In genomic region chr12:9338801-9339231, GRCm38 (mm10) we compare ENCODE assay signal across 10 mouse cellular contexts.
A peak's percentile ranks its signal among the peaks of the same experiment; 100 is the strongest.
DNase-seq lines count a peak whose midpoint lies in the region; ATAC-seq and TF ChIP-seq lines count a peak whose summit lies in the region.
"Had no signal": no experiment of that assay in that cellular context is flagged by ENCODE, and none has a peak within 500 bp of the region (broad histone marks: within the 10 kb centered on the region; RNA-seq: fewer than 3 reads in every experiment).

No protein-coding gene starts in this region.

- no peaks in the 10 kb centered on the region for H3K36me3 ChIP-seq in forebrain, embryonic 14.5 days (ENCODE audit: control insufficient read depth, insufficient read depth, low read length)
- no peaks in the 10 kb centered on the region for H3K36me3 ChIP-seq in forebrain, embryonic 11.5 days (ENCODE audit: control insufficient read depth, insufficient read depth, low read length)
- H3K36me3 ChIP-seq in lung, embryonic 15.5 days, result no peaks in the 10 kb centered on the region
- no peaks in the 10 kb centered on the region for H3K36me3 ChIP-seq in neural tube, embryonic 15.5 days
- H3K36me3 ChIP-seq in stomach, postnatal 0 days (ENCODE audit: control insufficient read depth, insufficient read depth, low read length), result no peaks in the 10 kb centered on the region
- no peaks in the 10 kb centered on the region for H3K36me3 ChIP-seq in midbrain, embryonic 13.5 days

- TF ChIP-seq CTCF in stomach, postnatal 0 days (IDR thresholded peaks at IDR 0.05; ENCODE audit: low read depth), result no peak

- H3K27me3 ChIP-seq in forebrain, embryonic 14.5 days (replicated peaks; ENCODE audit: control insufficient read depth, insufficient read depth, low read length), result no peaks in the 10 kb centered on the region
- H3K27me3 ChIP-seq in forebrain, embryonic 11.5 days (ENCODE audit: control insufficient read depth, insufficient read depth, low read length), result no peaks in the 10 kb centered on the region
- H3K27me3 ChIP-seq in lung, embryonic 15.5 days, result no peaks in the 10 kb centered on the region
- H3K27me3 ChIP-seq in neural tube, embryonic 15.5 days (replicated peaks), result no peaks in the 10 kb centered on the region
- H3K27me3 ChIP-seq in stomach, postnatal 0 days (ENCODE audit: control insufficient read depth, insufficient read depth, low read length), result no peaks in the 10 kb centered on the region
- H3K27me3 ChIP-seq in midbrain, embryonic 13.5 days, result no peaks in the 10 kb centered on the region

- H3K27ac ChIP-seq in forebrain, embryonic 14.5 days (ENCODE audit: low read depth, low read length), result no peak overlapping the region
- no peak overlapping the region for H3K27ac ChIP-seq in forebrain, embryonic 11.5 days (ENCODE audit: low read depth, low read length)
- H3K27ac ChIP-seq in lung, embryonic 15.5 days, result no peak overlapping the region
- H3K27ac ChIP-seq in neural tube, embryonic 15.5 days (replicated peaks), result no peak overlapping the region
- no peak overlapping the region for H3K27ac ChIP-seq in stomach, postnatal 0 days (replicated peaks)
- no peak overlapping the region for H3K27ac ChIP-seq in midbrain, embryonic 13.5 days
- H3K27ac ChIP-seq: hindbrain, embryonic 14.5 days had no signal

- no peak for TF ChIP-seq EP300 in stomach, postnatal 0 days (optimal IDR thresholded peaks at IDR 0.05)

- WGBS in forebrain, embryonic 14.5 days, result 66% methylated on average over 7 of the region's 7 CpGs
- 55% methylated on average over 7 of the region's 7 CpGs for WGBS in forebrain, embryonic 11.5 days
- 41% methylated on average over 7 of the region's 7 CpGs for WGBS in lung, embryonic 15.5 days
- 58% methylated on average over 7 of the region's 7 CpGs for WGBS in neural tube, embryonic 15.5 days
- 41% methylated on average over 7 of the region's 7 CpGs for WGBS in stomach, postnatal 0 days
- 59% methylated on average over 7 of the region's 7 CpGs for WGBS in midbrain, embryonic 13.5 days

- no peaks in the 10 kb centered on the region for H3K9me3 ChIP-seq in forebrain, embryonic 14.5 days (replicated peaks; ENCODE audit: control insufficient read depth, low read length)
- no peaks in the 10 kb centered on the region for H3K9me3 ChIP-seq in forebrain, embryonic 11.5 days (ENCODE audit: control insufficient read depth, low read length)
- no peaks in the 10 kb centered on the region for H3K9me3 ChIP-seq in lung, embryonic 15.5 days
- H3K9me3 ChIP-seq in neural tube, embryonic 15.5 days (replicated peaks), result no peaks in the 10 kb centered on the region
- no peaks in the 10 kb centered on the region for H3K9me3 ChIP-seq in stomach, postnatal 0 days (ENCODE audit: control insufficient read depth, low read length)
- no peaks in the 10 kb centered on the region for H3K9me3 ChIP-seq in midbrain, embryonic 13.5 days

- DNase-seq in forebrain, embryonic 14.5 days (ENCODE audit: low spot score), result peak; percentile 5
- DNase-seq in forebrain, embryonic 11.5 days (ENCODE audit: low spot score), result no peak
- no peak for DNase-seq in lung, postnatal 36 days
- peak; percentile 27 for DNase-seq in gastrocnemius, adult 18-20 months (ENCODE audit: low spot score)
- DNase-seq in stomach, postnatal 0 days (ENCODE audit: low spot score), result no peak
- DNase-seq: thymus, adult 2 months had no signal

- no peaks in the 10 kb centered on the region for H3K4me1 ChIP-seq in forebrain, embryonic 14.5 days (ENCODE audit: control insufficient read depth, insufficient read depth, low read length)
- no peaks in the 10 kb centered on the region for H3K4me1 ChIP-seq in forebrain, embryonic 11.5 days (replicated peaks; ENCODE audit: control insufficient read depth, insufficient read depth, low read length)
- H3K4me1 ChIP-seq in lung, embryonic 15.5 days, result peaks cover 13% of the 10 kb centered on the region; the same call in 1 of the 2 replicates
- no peaks in the 10 kb centered on the region for H3K4me1 ChIP-seq in neural tube, embryonic 15.5 days
- H3K4me1 ChIP-seq in stomach, postnatal 0 days (replicated peaks; ENCODE audit: control insufficient read depth, insufficient read depth), result no peaks in the 10 kb centered on the region
- no peaks in the 10 kb centered on the region for H3K4me1 ChIP-seq in midbrain, embryonic 13.5 days (replicated peaks)

- H3K4me3 ChIP-seq in forebrain, embryonic 14.5 days (ENCODE audit: low read depth, low read length), result no peak overlapping the region
- no peak overlapping the region for H3K4me3 ChIP-seq in forebrain, embryonic 11.5 days (ENCODE audit: low read depth, low read length)
- no peak overlapping the region for H3K4me3 ChIP-seq in lung, embryonic 15.5 days
- no peak overlapping the region for H3K4me3 ChIP-seq in neural tube, embryonic 15.5 days (replicated peaks)
- H3K4me3 ChIP-seq in stomach, postnatal 0 days (ENCODE audit: low read depth, low read length), result no peak overlapping the region
- no peak overlapping the region for H3K4me3 ChIP-seq in midbrain, embryonic 13.5 days (replicated peaks)

- no peak overlapping the region for H3K9ac ChIP-seq in forebrain, embryonic 14.5 days (ENCODE audit: low read length)
- H3K9ac ChIP-seq in forebrain, embryonic 11.5 days (ENCODE audit: low read length), result no peak overlapping the region
- H3K9ac ChIP-seq in lung, embryonic 15.5 days, result no peak overlapping the region
- H3K9ac ChIP-seq in neural tube, embryonic 15.5 days (replicated peaks), result no peak overlapping the region
- no peak overlapping the region for H3K9ac ChIP-seq in stomach, postnatal 0 days (ENCODE audit: low read length)
- H3K9ac ChIP-seq in midbrain, embryonic 13.5 days (replicated peaks), result no peak overlapping the region
- H3K9ac ChIP-seq: hindbrain, embryonic 14.5 days had no signal

- no peak for ATAC-seq in forebrain, embryonic 14.5 days
- no peak for ATAC-seq in forebrain, embryonic 11.5 days (replicated peaks; ENCODE audit: low FRiP score)
- ATAC-seq in lung, embryonic 15.5 days (ENCODE audit: borderline replicate concordance, extremely low read depth, low FRiP score, low TSS enrichment), result no peak
- 0 out of 2 replicates have a peak, but pooled peaks have one; percentile 61 for ATAC-seq in neural tube, embryonic 15.5 days (ENCODE audit: low FRiP score)
- no peak for ATAC-seq in stomach, postnatal 0 days (ENCODE audit: low FRiP score, low TSS enrichment)
- no peak for ATAC-seq in midbrain, embryonic 13.5 days

- H3K4me2 ChIP-seq in forebrain, embryonic 14.5 days (ENCODE audit: low read length), result no peak overlapping the region
- H3K4me2 ChIP-seq in forebrain, embryonic 11.5 days (ENCODE audit: low read depth, low read length, severe bottlenecking), result no peak overlapping the region
- H3K4me2 ChIP-seq in lung, embryonic 15.5 days, result 0 out of 2 replicates have a peak overlapping the region, but pooled peaks have one; percentile 6
- no peak overlapping the region for H3K4me2 ChIP-seq in neural tube, embryonic 15.5 days
- no peak overlapping the region for H3K4me2 ChIP-seq in stomach, postnatal 0 days (replicated peaks; ENCODE audit: low read depth)
- H3K4me2 ChIP-seq in midbrain, embryonic 13.5 days (replicated peaks), result no peak overlapping the region
- H3K4me2 ChIP-seq: hindbrain, embryonic 14.5 days had no signal

Comparison
In these comparisons a context has a peak if more than half of its experiments do, and no peak if none do; other contexts are left out.
1. DNase-seq: peak in forebrain, embryonic 14.5 days (single experiment) and gastrocnemius, adult 18-20 months (single experiment); none in forebrain, embryonic 11.5 days (single experiment), lung, postnatal 36 days (single experiment) and stomach, postnatal 0 days (single experiment).